ENCODE assay signal across 19 mouse cellular contexts in genomic region chr6:77577585-77577984, GRCm38 (mm10).
DNase-seq lines count a peak whose midpoint lies in the region; TF ChIP-seq lines count a peak whose summit lies in the region.
"Had no signal": no experiment of that assay in that cellular context is flagged by ENCODE, and none has a peak within 500 bp of the region (broad histone marks: within the 10 kb centered on the region; RNA-seq: fewer than 3 reads in every experiment).

No protein-coding gene starts in this region.

- no peak for DNase-seq in heart, adult 2 months
- DNase-seq in heart, adult 18-20 months: no peak
- DNase-seq in layer of hippocampus, adult 2 months (ENCODE audit: low spot score in 2 of 2): no peak
- no peak for DNase-seq in layer of hippocampus, adult 11-12 months (ENCODE audit: low spot score)
- peak; percentile 36 for DNase-seq in ES-CJ7 (ENCODE audit: low read depth, low spot score)
- no peak for DNase-seq in brain, embryonic 14.5 days (ENCODE audit: low read depth)
- DNase-seq in ovary, adult 18-20 months (ENCODE audit: low spot score): no peak
- DNase-seq: adrenal gland, postnatal 36 days; cerebellum, adult 11 months; gastrocnemius, adult 2 months; heart, postnatal 4 days; kidney, postnatal 25 days; liver, embryonic 13.5 days; lung, embryonic 14.5 days; right cerebral cortex, postnatal 4 days; thymus, postnatal 14 days had no signal

- 36% methylated on average over 3 of the region's 3 CpGs for WGBS in heart, adult 2 months

- no peaks in the 10 kb centered on the region for H3K36me3 ChIP-seq in heart, adult 2 months (ENCODE audit: control insufficient read depth, insufficient read depth, low read length)
- H3K36me3 ChIP-seq: heart, embryonic 10.5 days; hindbrain, embryonic 15.5 days; liver, embryonic 13.5 days; midbrain, embryonic 12.5 days had no signal

- no peaks in the 10 kb centered on the region for H3K79me2 ChIP-seq in heart, adult 2 months (replicated peaks; ENCODE audit: control insufficient read depth, insufficient read depth, low read length)

- no peak overlapping the region for H3K4me3 ChIP-seq in heart, adult 2 months
- H3K4me3 ChIP-seq in layer of hippocampus, adult 2 months: no peak overlapping the region
- H3K4me3 ChIP-seq: gastrocnemius, adult 2 months; heart, embryonic 10.5 days; hindbrain, embryonic 15.5 days; liver, embryonic 13.5 days; midbrain, embryonic 12.5 days had no signal

- no peaks in the 10 kb centered on the region for H3K27me3 ChIP-seq in heart, adult 2 months (ENCODE audit: control insufficient read depth, insufficient read depth, low read length)
- H3K27me3 ChIP-seq: hindbrain, embryonic 15.5 days; liver, embryonic 13.5 days; midbrain, embryonic 12.5 days had no signal

- H3K27ac ChIP-seq in heart, adult 2 months: no peak overlapping the region
- H3K27ac ChIP-seq in layer of hippocampus, adult 2 months: no peak overlapping the region
- H3K27ac ChIP-seq: gastrocnemius, adult 2 months; heart, embryonic 10.5 days; hindbrain, embryonic 15.5 days; liver, embryonic 13.5 days; midbrain, embryonic 12.5 days had no signal

- TF ChIP-seq CTCF in heart, adult 2 months (IDR thresholded peaks at IDR 0.05): peak; percentile 33
- peak; percentile 72 for TF ChIP-seq CTCF in layer of hippocampus, adult 2 months (conservative IDR thresholded peaks at IDR 0.05)
- peak; percentile 26; the same call in 1 of the 2 replicates for TF ChIP-seq CTCF in brain, embryonic 14.5 days (IDR thresholded peaks at IDR 0.05; ENCODE audit: borderline replicate concordance, extremely low read depth, insufficient read depth, insufficient read length)

- no peaks in the 10 kb centered on the region for H3K4me1 ChIP-seq in heart, adult 2 months (ENCODE audit: control insufficient read depth, insufficient read depth, low read length)
- H3K4me1 ChIP-seq: heart, embryonic 10.5 days; hindbrain, embryonic 15.5 days; liver, embryonic 13.5 days; midbrain, embryonic 12.5 days had no signal

- no peak for TF ChIP-seq POLR2A in heart, adult 2 months (IDR thresholded peaks at IDR 0.05; ENCODE audit: insufficient read depth, low read depth, low read length)
- no peak for TF ChIP-seq POLR2A in brain, embryonic 14.5 days (IDR thresholded peaks at IDR 0.05; ENCODE audit: borderline replicate concordance, extremely low read depth, insufficient read depth, insufficient read length, poor library complexity, severe bottlenecking)

- no peak overlapping the region for H3K9ac ChIP-seq in heart, adult 2 months (ENCODE audit: low read depth, low read length)
- H3K9ac ChIP-seq: hindbrain, embryonic 15.5 days; liver, embryonic 13.5 days; lung, embryonic 14.5 days; midbrain, embryonic 12.5 days had no signal

- intact Hi-C loops in heart, adult 2 months (cut with DNase I): loop anchor here (10.0 kb wide), 1 partner anchor 123 kb away; no protein-coding TSS in a partner anchor

- TF ChIP-seq EP300 in heart, adult 2 months (IDR thresholded peaks at IDR 0.05; ENCODE audit: insufficient read depth, low read depth, low read length): no peak
